Mouse (Mus musculus) neural tube, embryonic 13.5 days (tissue): ENCODE measurements at regions not wholly inside any gene's neighbourhood (a gene's known extent, or its start where the extent isn't known, plus 50 kb on each side); places are given as distances from the start of the nearest gene placed in this dataset.
"Not testable (repeated sequence)": the region's sequence is repeated elsewhere in the genome, so short reads cannot be mapped to it uniquely, and the experiment has no call there.

Experiments
- ATAC-seq: fragments of 200-750 bp; cut with Nextera tagmentation; 2 replicates; pipeline ENCODE4 v1.8.0; 2017; ENCODE audit warnings: low read depth, mild to moderate bottlenecking, moderate TSS enrichment, moderate library complexity
- H3K27ac ChIP-seq: fragments of 300-500 bp; sonication (generic); replicated peaks from 2 replicates; pipeline ENCODE4 v1.5.1; 2015; ENCODE audit warnings: moderate library complexity, mild to moderate bottlenecking, inconsistent platforms
- H3K27me3 ChIP-seq: fragments of 300-500 bp; sonication (generic); 2 replicates; pipeline ENCODE4 v1.6.1; 2015; ENCODE audit warnings: mild to moderate bottlenecking, inconsistent platforms
- H3K36me3 ChIP-seq: fragments of 300-500 bp; sonication (generic); 2 replicates; pipeline ENCODE4 v1.6.1; 2015; ENCODE audit warnings: mild to moderate bottlenecking, inconsistent platforms
- H3K4me1 ChIP-seq: fragments of 300-500 bp; sonication (generic); replicated peaks from 2 replicates; pipeline ENCODE4 v1.6.1; 2015; ENCODE audit warnings: inconsistent platforms
- H3K4me2 ChIP-seq: fragments of 300-500 bp; sonication (generic); 2 replicates; pipeline ENCODE4 v1.6.1; 2015; ENCODE audit warnings: inconsistent platforms, mild to moderate bottlenecking, moderate library complexity
- H3K4me3 ChIP-seq: fragments of 300-500 bp; sonication (generic); 2 replicates; pipeline ENCODE4 v1.5.1; 2015; ENCODE audit warnings: mild to moderate bottlenecking, inconsistent platforms
- H3K9ac ChIP-seq: fragments of 300-500 bp; sonication (generic); 2 replicates; pipeline ENCODE4 v1.6.1; 2015; ENCODE audit warnings: moderate library complexity, mild to moderate bottlenecking, inconsistent platforms
- H3K9me3 ChIP-seq: fragments of 300-500 bp; sonication (generic); 2 replicates; pipeline ENCODE4 v1.6.1; 2016; ENCODE audit warnings: inconsistent platforms
- WGBS: fragments of 180-500 bp; shearing (Covaris S2); methylation state at CpG from one replicate; pipeline ENCODE4 v1.1.7; 2015; 5-methylcytosine and 5-hydroxymethylcytosine counted together

DNA sequence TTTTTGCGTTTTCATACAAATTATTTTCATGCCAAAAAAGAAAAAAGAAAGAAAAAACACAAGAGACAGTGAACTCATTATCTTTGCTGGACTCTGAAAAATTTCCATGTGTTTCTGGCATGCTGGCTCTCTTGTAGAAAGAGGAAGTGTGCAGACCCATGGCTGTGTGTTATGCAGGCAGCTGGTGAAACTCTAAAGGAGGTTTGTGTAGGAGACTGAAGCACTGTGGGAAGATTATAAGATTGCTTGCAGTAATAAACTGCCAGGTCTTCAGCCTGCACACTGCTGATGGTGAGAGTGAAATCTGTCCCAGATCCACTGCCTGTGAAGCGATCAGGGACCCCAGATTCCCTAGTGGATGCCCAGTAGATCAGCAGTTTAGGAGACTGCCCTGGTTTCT is 477.4 kb downstream of the Rpia start:
- H3K36me3 ChIP-seq, H3K27me3 ChIP-seq, H3K9me3 ChIP-seq, H3K9ac ChIP-seq, ATAC-seq, H3K4me2 ChIP-seq, H3K27ac ChIP-seq, H3K4me1 ChIP-seq, H3K4me3 ChIP-seq: not testable (repeated sequence)
- 89% methylated on average over 2 of the region's 2 CpGs for WGBS

DNA sequence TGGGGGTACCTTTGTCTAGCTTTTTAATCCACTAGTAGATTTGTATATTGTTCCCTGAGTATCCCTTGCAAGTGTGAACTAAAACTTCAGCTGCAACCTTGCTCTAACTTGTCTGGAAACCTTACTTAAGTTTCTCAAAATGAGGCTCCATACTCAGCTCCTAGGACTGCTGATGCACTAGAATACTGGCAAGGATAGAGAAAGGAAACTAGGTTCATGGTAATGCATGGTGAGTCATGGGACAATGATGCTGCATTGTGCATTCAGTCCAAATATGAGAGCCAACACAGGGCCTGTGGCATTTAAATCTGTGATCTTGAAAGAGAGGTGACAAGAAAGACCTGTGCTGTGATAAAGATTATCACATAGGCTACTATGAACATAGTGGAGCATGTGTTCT is 490.9 kb downstream of the Rpia start:
- H3K9me3 ChIP-seq, ATAC-seq, H3K4me2 ChIP-seq, H3K36me3 ChIP-seq, H3K27me3 ChIP-seq, H3K4me1 ChIP-seq, H3K9ac ChIP-seq, H3K27ac ChIP-seq, H3K4me3 ChIP-seq: not testable (repeated sequence)

DNA sequence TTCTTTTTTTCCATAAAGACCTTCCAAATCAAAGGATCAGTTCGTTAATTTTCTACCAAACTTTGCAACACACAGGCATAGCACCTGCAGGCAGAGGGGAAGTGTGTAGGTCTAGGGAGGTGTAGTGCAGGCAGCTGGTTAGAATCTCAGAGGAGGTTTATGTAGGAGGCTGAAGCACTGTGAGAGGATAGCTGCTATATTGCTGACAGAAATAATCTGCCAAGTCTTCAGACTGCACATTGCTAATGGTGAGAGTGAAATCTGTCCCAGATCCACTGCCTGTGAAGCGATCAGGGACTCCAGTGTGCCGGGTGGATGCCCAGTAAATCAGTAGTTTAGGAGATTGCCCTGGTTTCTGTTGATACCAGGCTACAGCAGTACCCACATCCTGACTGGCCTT is 531.8 kb downstream of the Rpia start:
- not testable (repeated sequence) for H3K4me3 ChIP-seq, H3K27ac ChIP-seq, H3K27me3 ChIP-seq, H3K4me1 ChIP-seq, H3K9ac ChIP-seq, H3K9me3 ChIP-seq, H3K4me2 ChIP-seq, H3K36me3 ChIP-seq, ATAC-seq
- WGBS: 79% methylated on average over 3 of the region's 3 CpGs

DNA sequence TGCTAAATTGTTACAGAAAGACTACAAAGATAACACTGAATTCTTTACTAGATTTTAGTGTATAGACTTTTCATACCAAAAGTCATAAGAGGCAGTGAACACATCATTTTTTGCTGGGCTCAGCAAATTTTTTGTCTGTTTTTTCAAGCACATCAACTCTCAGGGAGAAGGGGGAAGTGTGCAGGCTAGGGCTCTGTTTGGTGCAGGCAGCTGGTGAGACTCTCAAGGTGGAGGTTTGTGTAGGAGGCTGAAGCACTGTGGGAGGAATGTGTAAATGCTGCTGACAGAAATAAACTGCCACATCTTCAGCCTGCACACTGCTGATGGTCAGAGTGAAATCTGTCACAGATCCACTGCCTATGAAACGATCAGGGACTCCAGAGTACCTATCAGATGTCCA is 551.9 kb downstream of the Rpia start:
- not testable (repeated sequence) for H3K4me2 ChIP-seq, H3K27me3 ChIP-seq, H3K4me1 ChIP-seq, ATAC-seq, H3K9ac ChIP-seq, H3K36me3 ChIP-seq, H3K27ac ChIP-seq, H3K4me3 ChIP-seq, H3K9me3 ChIP-seq
- WGBS: no CpG with 5 or more reads among the region's 1 CpGs

DNA sequence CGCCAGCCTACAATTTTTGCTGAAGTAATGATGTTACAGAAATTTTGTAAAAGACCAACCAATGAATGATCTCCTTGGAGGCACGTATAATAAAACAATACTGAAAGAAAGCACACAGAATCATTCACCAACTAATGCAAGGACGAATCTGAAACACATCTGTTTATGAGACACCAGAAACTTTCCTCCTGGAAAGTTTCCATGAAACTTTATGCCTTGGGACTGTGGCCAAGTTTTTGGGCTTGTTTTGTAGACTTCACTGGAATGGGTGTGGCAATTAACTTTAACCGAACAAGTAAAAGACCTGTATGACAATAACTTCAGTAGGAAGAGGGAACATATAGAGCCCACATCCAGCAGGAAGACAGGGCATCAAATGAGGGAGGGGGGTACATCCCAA is 564.9 kb downstream of the Rpia start:
- Histone ChIP-seq H3K9me3 (no peaks in the 10 kb centered on the region), H3K4me2 (no peak overlapping the region), H3K36me3 (no peaks in the 10 kb centered on the region), H3K9ac (no peak overlapping the region), H3K4me1 (no peaks in the 10 kb centered on the region), H3K27me3 (no peaks in the 10 kb centered on the region), H3K4me3 (no peak overlapping the region), H3K27ac (no peak overlapping the region)
- WGBS: 81% methylated on average over 4 of the region's 4 CpGs
- ATAC-seq: no peak

DNA sequence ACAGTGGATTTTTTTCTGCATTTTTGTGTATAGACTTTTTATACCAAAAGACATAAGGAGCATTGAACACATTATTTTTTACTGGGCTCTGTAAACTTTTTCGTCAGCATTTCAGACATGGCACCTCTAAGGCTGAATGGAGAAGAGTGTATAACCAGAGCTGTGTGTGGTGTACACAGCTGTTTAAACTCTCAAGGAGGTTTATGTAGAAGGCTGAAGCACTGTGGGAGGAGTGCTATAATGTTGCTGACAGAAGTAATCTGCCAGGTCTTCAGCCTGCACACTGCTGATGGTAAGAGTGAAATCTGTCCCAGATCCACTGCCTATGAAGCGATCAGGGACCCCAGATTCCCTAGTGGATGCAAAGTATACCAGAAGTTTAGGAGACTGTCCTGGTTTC is 575.4 kb downstream of the Rpia start:
- H3K4me2 ChIP-seq, H3K36me3 ChIP-seq, ATAC-seq, H3K27ac ChIP-seq, H3K9me3 ChIP-seq, H3K27me3 ChIP-seq, H3K4me1 ChIP-seq, H3K4me3 ChIP-seq, H3K9ac ChIP-seq: not testable (repeated sequence)
- 79% methylated on average over 2 of the region's 2 CpGs for WGBS

DNA sequence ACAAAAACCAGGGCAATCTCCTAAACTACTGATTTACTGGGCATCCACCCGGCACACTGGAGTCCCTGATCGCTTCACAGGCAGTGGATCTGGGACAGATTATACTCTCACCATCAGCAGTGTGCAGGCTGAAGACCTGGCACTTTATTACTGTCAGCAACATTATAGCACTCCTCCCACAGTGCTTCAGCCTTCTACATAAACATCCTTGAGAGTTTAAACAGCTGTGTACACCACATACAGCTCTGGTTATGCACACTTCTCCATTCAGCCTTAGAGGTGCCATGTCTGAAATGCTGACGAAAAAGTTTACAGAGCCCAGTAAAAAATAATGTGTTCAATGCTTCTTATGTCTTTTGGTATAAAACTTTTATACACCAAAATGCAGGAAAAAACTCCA is 576.3 kb downstream of the Rpia start:
- not testable (repeated sequence) for H3K27me3 ChIP-seq, H3K4me2 ChIP-seq, H3K4me1 ChIP-seq, ATAC-seq, H3K9ac ChIP-seq, H3K9me3 ChIP-seq, H3K4me3 ChIP-seq, H3K27ac ChIP-seq, H3K36me3 ChIP-seq
- 81% methylated on average over 3 of the region's 3 CpGs for WGBS
